Mouse (Mus musculus) forebrain, embryonic 12.5 days (tissue): Measurements from ENCODE around the gene Kat8. TPM values are rescaled to one million over a fixed set of nuclear protein-coding genes. Genes with fewer than 3 reads are reported as not detected.

Experiments used
- ATAC-seq: fragments of 200-750 bp; cut with Nextera tagmentation; 2 replicates; pipeline ENCODE4 v1.8.0; 2017; ENCODE audit warnings: moderate TSS enrichment; ENCODE audit not compliant: low FRiP score
- H3K27ac ChIP-seq: fragments of 300-500 bp; sonication (generic); 2 replicates; pipeline ENCODE4 v1.5.1; 2016; ENCODE audit warnings: mild to moderate bottlenecking
- H3K27me3 ChIP-seq: fragments of 300-500 bp; sonication (generic); 2 replicates; pipeline ENCODE4 v1.6.1; 2016; ENCODE audit warnings: mild to moderate bottlenecking
- H3K36me3 ChIP-seq: fragments of 300-500 bp; sonication (generic); replicated peaks from 2 replicates; pipeline ENCODE4 v1.6.1; 2016; ENCODE audit warnings: mild to moderate bottlenecking
- H3K4me1 ChIP-seq: fragments of 300-500 bp; sonication (generic); 2 replicates; pipeline ENCODE4 v1.6.1; 2016
- H3K4me2 ChIP-seq: fragments of 300-500 bp; sonication (generic); 2 replicates; pipeline ENCODE4 v1.6.1; 2016; ENCODE audit warnings: mild to moderate bottlenecking, moderate library complexity
- H3K4me3 ChIP-seq: fragments of 300-500 bp; sonication (generic); replicated peaks from 2 replicates; pipeline ENCODE4 v1.5.1; 2016; ENCODE audit warnings: mild to moderate bottlenecking
- H3K9ac ChIP-seq: fragments of 300-500 bp; sonication (generic); 2 replicates; pipeline ENCODE4 v1.6.1; 2016; ENCODE audit warnings: mild to moderate bottlenecking
- H3K9me3 ChIP-seq: fragments of 300-500 bp; sonication (generic); 2 replicates; pipeline ENCODE4 v1.6.1; 2016
- WGBS: fragments of 180-500 bp; shearing (Covaris S2); methylation state at CpG from one replicate; pipeline ENCODE4 v1.1.7; 2016; 5-methylcytosine and 5-hydroxymethylcytosine counted together
- polyA plus RNA-seq: library from polyadenylated mRNA; unstranded; fragments of >200 nt; fragmentation: Nextera tagmentation; extraction: Ambion mirVana; gene quantifications from 2 replicates; pipeline ENCODE4 v1.2.1, GENCODE M21; 2016

Gene Kat8
- polyA plus RNA-seq, 1 experiment from 2014 or later = 52.4 TPM

- Histone ChIP-seq H3K27me3 (peaks cover 27% of the 10 kb centered on the region), H3K4me1 (no peaks in the 10 kb centered on the region; the same call in 1 of the 2 replicates), H3K4me2 (no peak overlapping the region), H3K9ac (no peak overlapping the region), H3K36me3 (peaks cover 63% of the 10 kb centered on the region), H3K4me3 (no peak overlapping the region), H3K27ac (no peak overlapping the region), H3K9me3 (no peaks in the 10 kb centered on the region)
- WGBS = 67% methylated on average over 5 of the region's 5 CpGs
- ATAC-seq = no peak
Measured at GRCm38 (mm10) chr7:127925252-127925651, 12.9 kb downstream of the Kat8 start.

GRCm38 (mm10) chr7:127926066-127926465 lies 13.8 kb downstream of the Kat8 start:
- H3K9me3 ChIP-seq = no peaks in the 10 kb centered on the region
- no peak overlapping the region for H3K4me2 ChIP-seq
- ATAC-seq = no peak
- peaks cover 32% of the 10 kb centered on the region for H3K27me3 ChIP-seq
- H3K4me3 ChIP-seq = no peak overlapping the region
- WGBS = 89% methylated on average over 8 of the region's 8 CpGs
- H3K9ac ChIP-seq = no peak overlapping the region
- H3K36me3 ChIP-seq = peaks cover 55% of the 10 kb centered on the region
- no peak overlapping the region for H3K27ac ChIP-seq
- no peaks in the 10 kb centered on the region; the same call in 1 of the 2 replicates for H3K4me1 ChIP-seq

DNA sequence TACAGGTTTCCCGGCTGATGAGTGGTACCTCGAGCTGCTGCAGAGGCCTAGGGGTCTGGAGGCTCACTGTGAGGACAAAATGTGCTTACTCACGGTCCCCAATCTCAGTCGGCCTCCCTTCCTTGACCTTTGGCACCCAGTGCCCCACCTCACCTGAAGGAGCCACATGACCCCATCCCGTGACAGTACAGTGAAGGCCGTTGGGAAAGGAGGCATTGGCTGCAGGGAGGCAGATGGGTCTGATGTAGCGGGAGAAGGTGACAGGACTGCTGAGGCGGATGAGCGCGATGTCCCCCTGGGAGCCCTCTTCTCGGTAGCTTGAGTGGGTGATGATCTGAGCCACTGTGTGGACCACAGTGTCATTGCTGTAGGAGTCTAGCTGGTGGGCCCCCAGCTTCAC lies 14.5 kb downstream of the Kat8 start:
- H3K27me3 ChIP-seq = peaks cover 38% of the 10 kb centered on the region
- H3K4me3 ChIP-seq = no peak overlapping the region
- no peak overlapping the region for H3K27ac ChIP-seq
- no peaks in the 10 kb centered on the region; the same call in 1 of the 2 replicates for H3K4me1 ChIP-seq
- no peak overlapping the region for H3K4me2 ChIP-seq
- WGBS = 90% methylated on average over 11 of the region's 11 CpGs
- peaks cover 51% of the 10 kb centered on the region for H3K36me3 ChIP-seq
- no peak overlapping the region for H3K9ac ChIP-seq
- H3K9me3 ChIP-seq = no peaks in the 10 kb centered on the region
- ATAC-seq = no peak

GRCm38 (mm10) chr7:127927726-127928125 lies 15.4 kb downstream of the Kat8 start:
- Histone ChIP-seq H3K27ac (no peak overlapping the region), H3K4me1 (no peaks in the 10 kb centered on the region; the same call in 1 of the 2 replicates), H3K4me2 (no peak overlapping the region), H3K27me3 (peaks cover 38% of the 10 kb centered on the region), H3K4me3 (no peak overlapping the region), H3K9ac (no peak overlapping the region), H3K9me3 (no peaks in the 10 kb centered on the region), H3K36me3 (peaks cover 42% of the 10 kb centered on the region)
- no peak for ATAC-seq
- WGBS = 87% methylated on average over 11 of the region's 11 CpGs

- no peak for ATAC-seq
- Histone ChIP-seq H3K4me3 (no peak overlapping the region), H3K27me3 (peaks cover 38% of the 10 kb centered on the region), H3K36me3 (peaks cover 34% of the 10 kb centered on the region), H3K27ac (no peak overlapping the region), H3K4me1 (no peaks in the 10 kb centered on the region; the same call in 1 of the 2 replicates), H3K9ac (no peak overlapping the region), H3K9me3 (no peaks in the 10 kb centered on the region), H3K4me2 (no peak overlapping the region)
- 60% methylated on average over 5 of the region's 5 CpGs for WGBS
Measured at GRCm38 (mm10) chr7:127928596-127928995, 16.3 kb downstream of the Kat8 start.

DNA sequence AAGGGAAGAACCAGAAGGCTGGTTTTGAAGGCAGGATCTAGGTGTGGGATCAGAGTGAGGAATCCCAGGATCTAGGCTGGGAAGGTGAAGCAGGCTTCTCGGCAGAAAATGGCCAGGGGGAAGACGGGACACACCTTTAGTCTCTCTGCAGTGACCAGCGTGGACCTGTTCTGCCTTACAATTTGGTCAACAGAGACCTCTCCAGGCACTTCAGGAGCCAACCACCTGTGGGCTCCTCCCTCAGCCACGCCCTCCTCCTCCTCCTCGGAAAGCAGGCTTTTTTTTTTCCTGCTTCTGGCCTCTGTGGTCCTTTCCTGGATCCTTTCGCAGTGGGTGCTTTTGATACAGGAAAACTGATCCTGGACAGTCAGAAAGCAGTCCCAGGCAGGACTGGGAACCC lies 17.6 kb downstream of the Kat8 start, which contains the start of gene Prss8:
Prss8 (minus strand) TSS at position 182 of the 400 bp plus-strand sequence.
- H3K9ac ChIP-seq = peak within 1 kb of the TSS; percentile 21; the same call in 1 of the 2 replicates
- peaks cover 6% of the 10 kb centered on the region for H3K4me1 ChIP-seq
- H3K9me3 ChIP-seq = no peaks in the 10 kb centered on the region
- ATAC-seq = no peak
- peaks cover 38% of the 10 kb centered on the region for H3K27me3 ChIP-seq
- H3K4me3 ChIP-seq = peak within 1 kb of the TSS; percentile 9; the same call in 1 of the 2 replicates
- 2% methylated on average over 6 of the region's 6 CpGs for WGBS
- peak within 1 kb of the TSS; percentile 24; the same call in 1 of the 2 replicates for H3K4me2 ChIP-seq
- peaks cover 22% of the 10 kb centered on the region for H3K36me3 ChIP-seq
- no peak within 1 kb of the TSS for H3K27ac ChIP-seq

- ATAC-seq = no peak
- Histone ChIP-seq H3K27ac (no peak overlapping the region), H3K36me3 (peaks cover 15% of the 10 kb centered on the region), H3K9ac (no peak overlapping the region), H3K4me1 (peaks cover 6% of the 10 kb centered on the region), H3K27me3 (peaks cover 38% of the 10 kb centered on the region), H3K4me3 (no peak overlapping the region), H3K4me2 (no peak overlapping the region), H3K9me3 (no peaks in the 10 kb centered on the region)
- WGBS = 81% methylated on average over 5 of the region's 5 CpGs
Measured at GRCm38 (mm10) chr7:127930636-127931035, 18.3 kb downstream of the Kat8 start.

DNA sequence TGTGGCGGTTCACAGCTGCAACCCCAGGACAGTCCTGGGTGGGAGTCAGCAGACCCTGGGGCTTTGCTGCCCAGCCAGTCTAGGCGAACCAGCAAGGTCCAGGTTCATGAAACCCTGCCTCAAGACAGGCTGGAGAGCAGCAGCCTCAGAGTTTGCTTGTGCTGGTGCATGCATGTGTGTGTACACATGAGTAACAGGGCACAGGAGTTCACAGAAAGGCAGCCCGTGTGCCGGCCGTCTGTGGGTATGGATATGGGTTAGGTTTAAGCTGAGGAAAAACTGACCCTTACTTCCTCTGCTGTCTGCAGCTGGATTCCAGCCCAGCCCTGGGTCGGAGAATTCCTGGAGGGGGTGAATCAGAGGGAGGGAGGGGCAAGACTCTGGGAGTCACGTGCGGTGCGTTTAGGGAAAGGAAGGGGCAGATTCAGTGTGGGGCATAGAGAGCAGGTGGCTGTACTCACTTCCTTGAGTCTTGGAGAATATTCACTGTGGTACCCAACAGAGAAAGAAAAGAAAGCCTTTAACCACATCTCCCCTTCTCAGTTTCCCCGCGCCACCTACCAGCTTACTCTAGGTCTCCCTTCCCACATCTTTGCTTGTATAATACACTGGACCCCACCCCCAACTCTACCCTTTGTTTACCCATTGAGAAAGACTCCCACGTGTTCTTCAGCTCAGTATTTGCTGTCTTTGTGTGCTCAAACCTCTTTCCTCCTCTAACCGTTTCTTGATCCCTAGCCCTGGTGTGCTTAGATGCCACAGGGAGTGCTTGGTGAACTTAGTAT lies 19.2 kb downstream of the Kat8 start:
- H3K9ac ChIP-seq = no peak overlapping the region
- no peak overlapping the region for H3K4me3 ChIP-seq
- 35% methylated on average over 13 of the region's 13 CpGs for WGBS

DNA sequence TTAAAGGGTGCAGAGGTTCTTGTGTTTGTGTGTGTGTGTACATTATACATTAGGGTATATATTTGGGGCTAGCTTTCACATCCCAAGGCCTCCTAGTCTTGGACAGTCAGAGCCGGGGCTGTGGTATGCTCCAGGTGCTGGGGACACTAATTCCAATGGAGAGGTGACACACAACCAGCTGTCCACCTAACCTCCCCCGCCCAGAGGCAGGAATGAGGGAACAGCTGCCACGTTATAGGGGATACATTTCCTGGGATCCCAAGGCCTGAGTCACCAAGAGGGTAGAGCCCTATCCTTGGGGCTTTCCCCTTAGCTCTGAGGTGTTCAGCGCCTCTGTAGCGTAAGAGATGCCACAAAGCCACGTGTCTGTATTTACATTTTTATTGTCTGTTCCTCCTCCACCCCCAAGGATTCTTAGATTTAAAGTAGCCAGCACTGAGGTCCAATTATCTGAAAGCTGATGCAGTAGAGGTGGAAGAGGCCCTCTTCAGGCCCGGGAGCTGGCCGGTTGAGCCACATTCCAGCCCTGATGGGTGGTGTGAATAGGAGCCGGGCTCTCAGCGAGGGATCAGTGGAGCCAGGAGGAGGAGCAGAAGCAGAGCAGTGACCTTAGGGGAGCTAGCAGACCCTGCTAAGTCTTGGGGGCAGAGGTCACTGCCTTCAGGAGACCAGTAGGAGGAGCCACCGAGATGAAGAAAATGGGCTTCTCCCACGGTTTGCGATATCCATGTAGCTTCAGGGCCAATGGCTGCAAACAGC lies 20.1 kb downstream of the Kat8 start:
- Histone ChIP-seq H3K9ac (no peak overlapping the region), H3K36me3 (no peaks in the 10 kb centered on the region), H3K4me3 (no peak overlapping the region), H3K4me1 (peaks cover 13% of the 10 kb centered on the region), H3K27me3 (peaks cover 43% of the 10 kb centered on the region), H3K4me2 (no peak overlapping the region), H3K9me3 (no peaks in the 10 kb centered on the region), H3K27ac (no peak overlapping the region)
- WGBS = 19% methylated on average over 13 of the region's 13 CpGs
- ATAC-seq = no peak

More for the DNA sequence above, 19.2 kb downstream of the Kat8 start:
- Histone ChIP-seq H3K27ac (no peak overlapping the region), H3K27me3 (peaks cover 43% of the 10 kb centered on the region), H3K4me2 (no peak overlapping the region), H3K36me3 (peaks cover 6% of the 10 kb centered on the region; the same call in 1 of the 2 replicates), H3K9me3 (no peaks in the 10 kb centered on the region), H3K4me1 (peaks cover 13% of the 10 kb centered on the region)
- ATAC-seq = no peak

DNA sequence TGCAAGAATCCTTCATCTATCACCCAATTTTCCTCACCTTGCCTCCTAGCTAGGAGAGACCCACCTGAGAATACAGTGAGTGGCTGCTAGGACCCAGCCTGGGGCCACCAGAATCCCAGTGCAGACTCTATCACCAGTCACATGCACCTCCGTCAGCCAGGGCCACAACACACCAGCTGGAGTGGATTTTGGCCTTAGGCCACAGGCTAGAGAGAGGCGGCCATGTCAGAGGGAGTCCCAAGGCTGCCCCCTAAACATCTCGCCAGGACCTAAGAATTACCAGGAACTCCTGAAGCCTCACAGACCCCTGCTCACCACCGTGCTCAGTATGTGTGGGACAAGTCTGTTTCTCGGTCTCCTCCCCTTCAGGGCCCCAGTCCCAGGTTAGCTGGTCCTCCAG lies 21.8 kb downstream of the Kat8 start:
- no peak for ATAC-seq
- H3K4me1 ChIP-seq = peaks cover 13% of the 10 kb centered on the region
- H3K27me3 ChIP-seq = peaks cover 28% of the 10 kb centered on the region
- WGBS = 87% methylated on average over 5 of the region's 5 CpGs
- no peaks in the 10 kb centered on the region for H3K36me3 ChIP-seq
- H3K9me3 ChIP-seq = no peaks in the 10 kb centered on the region
- no peak overlapping the region for H3K4me2 ChIP-seq
- no peak overlapping the region for H3K9ac ChIP-seq
- H3K27ac ChIP-seq = no peak overlapping the region
- no peak overlapping the region for H3K4me3 ChIP-seq

DNA sequence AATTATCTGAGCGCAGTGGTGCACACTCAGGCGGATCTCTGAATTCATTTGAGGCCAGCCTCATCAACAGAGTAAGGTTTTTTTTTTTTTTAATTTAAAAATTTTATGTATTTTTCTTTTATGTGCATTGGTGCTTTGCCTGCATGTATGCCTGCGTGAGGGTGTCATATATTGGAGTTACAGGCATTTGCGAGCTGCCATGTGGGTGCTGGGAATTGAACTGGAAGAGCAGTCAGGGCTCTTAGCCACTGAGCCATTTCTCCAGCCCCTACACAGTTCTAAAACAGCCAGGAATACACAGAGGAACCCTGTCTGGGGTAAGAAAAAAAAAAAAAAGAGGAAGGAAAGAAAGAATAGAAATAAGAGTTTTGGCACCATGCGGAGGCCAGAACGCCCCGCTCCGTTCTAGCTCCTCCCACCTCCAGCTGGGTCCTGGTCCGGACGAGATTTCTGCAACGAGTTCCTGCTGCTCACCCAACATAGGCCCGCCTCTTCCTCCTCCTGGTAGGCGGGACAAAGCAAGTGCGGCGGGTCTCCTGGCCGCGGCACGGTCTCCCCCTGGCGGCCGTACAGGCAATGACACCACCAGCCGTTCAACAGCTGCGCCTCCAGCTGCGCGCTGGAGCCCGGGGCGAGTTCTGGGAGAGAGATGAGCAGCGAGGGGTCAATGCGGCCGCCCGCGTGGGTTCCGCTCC lies 22.9 kb downstream of the Kat8 start:
- Histone ChIP-seq H3K9ac (peak overlapping the region; percentile 82), H3K4me2 (peak overlapping the region; percentile 95), H3K27ac (peak overlapping the region; percentile 67), H3K9me3 (no peaks in the 10 kb centered on the region), H3K4me3 (peak overlapping the region; percentile 69), H3K36me3 (no peaks in the 10 kb centered on the region), H3K4me1 (peaks cover 13% of the 10 kb centered on the region), H3K27me3 (peaks cover 17% of the 10 kb centered on the region)
- peak; percentile 96 for ATAC-seq
- WGBS = 7% methylated on average over 27 of the region's 32 CpGs

DNA sequence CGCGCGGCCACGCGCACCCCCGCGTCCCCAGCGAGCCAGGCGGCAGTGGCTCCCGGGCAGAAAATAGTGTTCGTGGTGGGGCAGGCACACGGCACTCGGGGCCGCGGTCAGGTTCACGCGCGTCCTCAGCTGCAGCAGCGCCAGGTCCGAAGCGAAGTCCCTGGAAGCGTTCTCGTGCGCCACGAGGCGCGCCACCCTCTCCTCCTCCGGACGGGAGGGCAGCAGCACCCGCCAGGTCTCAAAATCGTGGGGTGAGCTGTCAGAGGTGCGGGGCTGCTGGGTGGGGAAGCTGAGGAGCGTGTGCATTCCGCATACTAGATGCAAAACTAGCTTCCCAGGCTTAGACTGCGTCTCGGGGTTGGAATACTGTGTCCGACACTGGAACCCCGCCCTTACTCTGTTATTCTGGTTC lies 23.4 kb downstream of the Kat8 start:
- Histone ChIP-seq H3K27me3 (peaks cover 11% of the 10 kb centered on the region; the same call in 1 of the 2 replicates), H3K4me3 (peak overlapping the region; percentile 69), H3K27ac (peak overlapping the region; percentile 67), H3K4me2 (peak overlapping the region; percentile 95), H3K9me3 (no peaks in the 10 kb centered on the region), H3K4me1 (peaks cover 13% of the 10 kb centered on the region), H3K36me3 (no peaks in the 10 kb centered on the region), H3K9ac (peak overlapping the region; percentile 82)
- under 1% methylated on average over 31 of the region's 38 CpGs for WGBS
- ATAC-seq = peak; percentile 77
